Mouse (Mus musculus): ENCODE measurements at regions not wholly inside any gene's neighbourhood (a gene's known extent, or its start where the extent isn't known, plus 50 kb on each side); places are given as distances from the start of the nearest gene placed in this dataset.
"Not testable (repeated sequence)": the region's sequence is repeated elsewhere in the genome, so short reads cannot be mapped to it uniquely, and the experiment has no call there.

GRCm38 (mm10) chr8:126813621-126814020 lies 132.0 kb downstream of the Tomm20 start:
- WGBS, result 92% methylated on average over 4 of the region's 4 CpGs
- Histone ChIP-seq H3K36me3 (ENCODE audit: control insufficient read depth, insufficient read depth, low read length) (no peaks in the 10 kb centered on the region), H3K4me3 (ENCODE audit: low read depth, low read length) (no peak overlapping the region), H3K27me3 (ENCODE audit: control insufficient read depth, insufficient read depth, low read length) (no peaks in the 10 kb centered on the region), H3K4me1 (ENCODE audit: control insufficient read depth, insufficient read depth, insufficient read length, low read length) (peaks cover 13% of the 10 kb centered on the region; the same call in 1 of the 2 replicates), H3K27ac (ENCODE audit: insufficient read depth, low read depth, low read length) (peak overlapping the region; percentile 78)
- TF ChIP-seq CTCF (IDR thresholded peaks at IDR 0.05; ENCODE audit: extremely low read depth, insufficient read length, insufficient replicate concordance, low read depth, low read length), result peak; percentile 43; the same call in 1 of the 2 replicates
- no peak for TF ChIP-seq POLR2A (IDR thresholded peaks at IDR 0.05; ENCODE audit: low read depth, low read length)

- H3K4me1 ChIP-seq (ENCODE audit: control insufficient read depth, insufficient read depth, insufficient read length, low read length), result peaks cover 16% of the 10 kb centered on the region; the same call in 1 of the 2 replicates
- WGBS, result 95% methylated on average over 5 of the region's 5 CpGs
- H3K27me3 ChIP-seq (ENCODE audit: control insufficient read depth, insufficient read depth, low read length), result no peaks in the 10 kb centered on the region
- 0 out of 2 replicates have a peak, but pooled peaks have one; percentile 11 for TF ChIP-seq CTCF (IDR thresholded peaks at IDR 0.05; ENCODE audit: extremely low read depth, insufficient read length, insufficient replicate concordance, low read depth, low read length)
- TF ChIP-seq POLR2A (IDR thresholded peaks at IDR 0.05; ENCODE audit: low read depth, low read length), result no peak
- H3K4me3 ChIP-seq (ENCODE audit: low read depth, low read length), result no peak overlapping the region
- peak overlapping the region; percentile 44 for H3K27ac ChIP-seq (ENCODE audit: insufficient read depth, low read depth, low read length)
- H3K36me3 ChIP-seq (ENCODE audit: control insufficient read depth, insufficient read depth, low read length), result no peaks in the 10 kb centered on the region
Observed at GRCm38 (mm10) chr8:126812777-126813176, 132.9 kb downstream of the Tomm20 start.

- H3K36me3 ChIP-seq (ENCODE audit: control insufficient read depth, insufficient read depth, low read length); H3K27ac ChIP-seq (ENCODE audit: insufficient read depth, low read depth, low read length); H3K4me3 ChIP-seq (ENCODE audit: low read depth, low read length); H3K27me3 ChIP-seq (ENCODE audit: control insufficient read depth, insufficient read depth, low read length): not testable (repeated sequence)
- peaks cover 28% of the 10 kb centered on the region; the same call in 1 of the 2 replicates for H3K4me1 ChIP-seq (ENCODE audit: control insufficient read depth, insufficient read depth, insufficient read length, low read length)
- WGBS, result 77% methylated on average over 2 of the region's 2 CpGs
Observed at GRCm38 (mm10) chr8:126811358-126811757, 134.3 kb downstream of the Tomm20 start.

DNA sequence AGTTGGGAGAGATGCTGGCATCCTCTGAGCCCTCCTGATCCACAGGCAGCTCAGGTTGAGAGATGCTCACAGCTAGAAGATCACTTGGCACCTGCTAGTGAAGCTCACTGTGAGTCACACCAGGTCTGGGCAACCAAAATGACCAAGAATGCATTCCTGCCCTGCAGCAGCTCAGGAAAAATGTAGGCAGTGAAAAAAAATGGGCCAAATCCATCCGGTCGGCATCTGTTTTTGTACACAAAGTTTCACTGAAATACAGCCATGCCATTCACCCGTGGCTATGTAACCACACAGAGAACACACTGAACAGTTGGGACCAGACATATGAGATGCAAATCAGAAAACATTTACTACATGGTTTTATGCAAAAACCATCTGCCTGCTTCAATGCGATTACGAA lies 135.1 kb downstream of the Tomm20 start:
- Histone ChIP-seq H3K4me3 (ENCODE audit: low read depth, low read length) (no peak overlapping the region), H3K27me3 (ENCODE audit: control insufficient read depth, insufficient read depth, low read length) (no peaks in the 10 kb centered on the region), H3K36me3 (ENCODE audit: control insufficient read depth, insufficient read depth, low read length) (no peaks in the 10 kb centered on the region), H3K4me1 (ENCODE audit: control insufficient read depth, insufficient read depth, insufficient read length, low read length) (peaks cover 36% of the 10 kb centered on the region; the same call in 1 of the 2 replicates), H3K27ac (ENCODE audit: insufficient read depth, low read depth, low read length) (no peak overlapping the region)
- TF ChIP-seq CTCF (IDR thresholded peaks at IDR 0.05; ENCODE audit: extremely low read depth, insufficient read length, insufficient replicate concordance, low read depth, low read length), result no peak
- TF ChIP-seq POLR2A (IDR thresholded peaks at IDR 0.05; ENCODE audit: low read depth, low read length), result no peak
- 89% methylated on average over 5 of the region's 5 CpGs for WGBS

GRCm38 (mm10) chr8:126809321-126809720 lies 136.3 kb downstream of the Tomm20 start:
- Histone ChIP-seq H3K4me1 (ENCODE audit: control insufficient read depth, insufficient read depth, insufficient read length, low read length) (peaks cover 33% of the 10 kb centered on the region), H3K27ac (ENCODE audit: insufficient read depth, low read depth, low read length) (no peak overlapping the region), H3K4me3 (ENCODE audit: low read depth, low read length) (no peak overlapping the region), H3K36me3 (ENCODE audit: control insufficient read depth, insufficient read depth, low read length) (no peaks in the 10 kb centered on the region), H3K27me3 (ENCODE audit: control insufficient read depth, insufficient read depth, low read length) (no peaks in the 10 kb centered on the region)
- WGBS, result 95% methylated on average over 1 of the region's 1 CpGs
- no peak for TF ChIP-seq CTCF (IDR thresholded peaks at IDR 0.05; ENCODE audit: extremely low read depth, insufficient read length, insufficient replicate concordance, low read depth, low read length)
- TF ChIP-seq POLR2A (IDR thresholded peaks at IDR 0.05; ENCODE audit: low read depth, low read length), result no peak

DNA sequence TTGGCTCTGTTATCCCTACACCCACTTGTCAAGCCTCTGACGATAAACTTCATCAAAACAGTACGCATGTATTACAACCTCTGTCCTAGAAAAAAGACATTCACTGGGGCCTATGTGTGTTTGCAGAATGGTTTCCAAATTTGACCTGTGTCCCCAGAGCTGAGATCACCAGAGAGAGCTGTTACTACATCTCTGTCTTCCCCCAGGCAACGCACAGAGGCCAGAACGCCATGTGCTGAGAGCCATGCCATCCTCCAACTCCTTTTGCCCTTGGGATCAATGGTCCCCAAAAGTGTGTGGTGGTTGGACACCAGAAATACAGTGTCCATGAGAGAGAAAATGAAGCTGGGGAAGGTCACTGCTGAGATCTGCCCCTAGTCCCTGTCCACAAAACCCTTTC lies 137.1 kb downstream of the Tomm20 start:
- 95% methylated on average over 4 of the region's 4 CpGs for WGBS
- no peak overlapping the region for H3K27ac ChIP-seq (ENCODE audit: insufficient read depth, low read depth, low read length)
- peaks cover 31% of the 10 kb centered on the region for H3K4me1 ChIP-seq (ENCODE audit: control insufficient read depth, insufficient read depth, insufficient read length, low read length)
- no peaks in the 10 kb centered on the region for H3K27me3 ChIP-seq (ENCODE audit: control insufficient read depth, insufficient read depth, low read length)
- no peaks in the 10 kb centered on the region for H3K36me3 ChIP-seq (ENCODE audit: control insufficient read depth, insufficient read depth, low read length)
- no peak for TF ChIP-seq POLR2A (IDR thresholded peaks at IDR 0.05; ENCODE audit: low read depth, low read length)
- TF ChIP-seq CTCF (IDR thresholded peaks at IDR 0.05; ENCODE audit: extremely low read depth, insufficient read length, insufficient replicate concordance, low read depth, low read length), result no peak
- no peak overlapping the region for H3K4me3 ChIP-seq (ENCODE audit: low read depth, low read length)

- Histone ChIP-seq H3K4me1 (ENCODE audit: control insufficient read depth, insufficient read depth, insufficient read length, low read length) (peaks cover 36% of the 10 kb centered on the region), H3K36me3 (ENCODE audit: control insufficient read depth, insufficient read depth, low read length) (no peaks in the 10 kb centered on the region), H3K27me3 (ENCODE audit: control insufficient read depth, insufficient read depth, low read length) (no peaks in the 10 kb centered on the region), H3K27ac (ENCODE audit: insufficient read depth, low read depth, low read length) (peak overlapping the region; percentile 18; the same call in 1 of the 2 replicates), H3K4me3 (ENCODE audit: low read depth, low read length) (no peak overlapping the region)
- no peak for TF ChIP-seq POLR2A (IDR thresholded peaks at IDR 0.05; ENCODE audit: low read depth, low read length)
- TF ChIP-seq CTCF (IDR thresholded peaks at IDR 0.05; ENCODE audit: extremely low read depth, insufficient read length, insufficient replicate concordance, low read depth, low read length), result no peak
- 29% methylated on average over 8 of the region's 8 CpGs for WGBS
Observed at GRCm38 (mm10) chr8:126807171-126807768, 138.4 kb downstream of the Tomm20 start.

Data from small intestine, adult 2 months (tissue).